Mouse (Mus musculus): ENCODE data around the gene Fbrsl1. TPM values are rescaled to one million over a fixed set of nuclear protein-coding genes. Genes with fewer than 3 reads are reported as not detected.

The Fbrsl1 gene
- polyA plus RNA-seq, 2 experiments = 20.8 to 49.8 TPM

GRCm38 (mm10) chr5:110392727-110393126 is 55.6 kb downstream of the Fbrsl1 start:
- H3K9ac ChIP-seq (ENCODE audit: low read depth, low read length, severe bottlenecking) = no peak overlapping the region
- no peak overlapping the region for H3K4me3 ChIP-seq (replicated peaks; ENCODE audit: low read length)
- TF ChIP-seq POLR2A (IDR thresholded peaks at IDR 0.05; ENCODE audit: borderline replicate concordance, extremely low read depth, insufficient read depth, insufficient read length) = no peak
- H3K27me3 ChIP-seq (ENCODE audit: control insufficient read depth, insufficient read depth, low read length) = no peaks in the 10 kb centered on the region
- no peak for ATAC-seq (ENCODE audit: low FRiP score, low read depth)
- no peak overlapping the region for H3K27ac ChIP-seq (replicated peaks; ENCODE audit: low read depth, low read length)
- DNase-seq (ENCODE audit: low spot score) = no peak
- no peaks in the 10 kb centered on the region for H3K9me3 ChIP-seq (ENCODE audit: control insufficient read depth, low read length)
- H3K4me2 ChIP-seq (replicated peaks; ENCODE audit: low read depth, low read length, severe bottlenecking) = no peak overlapping the region
- H3K36me3 ChIP-seq (ENCODE audit: control insufficient read depth, insufficient read depth, low read length) = peaks cover 4% of the 10 kb centered on the region; the same call in 1 of the 2 replicates
- 39% methylated on average over 5 of the region's 5 CpGs for WGBS
- 0 out of 2 replicates have a peak, but pooled peaks cover under 1% of the 10 kb centered on the region for H3K4me1 ChIP-seq (ENCODE audit: control insufficient read depth, insufficient read depth, low read length)

GRCm38 (mm10) chr5:110390631-110391030 is 57.7 kb downstream of the Fbrsl1 start:
- no peak overlapping the region for H3K27ac ChIP-seq (replicated peaks; ENCODE audit: low read depth, low read length)
- no peak overlapping the region for H3K4me2 ChIP-seq (replicated peaks; ENCODE audit: low read depth, low read length, severe bottlenecking)
- ATAC-seq (ENCODE audit: low FRiP score, low read depth) (no peak), DNase-seq (ENCODE audit: low spot score) (no peak)
- H3K4me3 ChIP-seq (replicated peaks; ENCODE audit: low read length) = no peak overlapping the region
- H3K9ac ChIP-seq (ENCODE audit: low read depth, low read length, severe bottlenecking) = no peak overlapping the region
- TF ChIP-seq POLR2A (IDR thresholded peaks at IDR 0.05; ENCODE audit: borderline replicate concordance, extremely low read depth, insufficient read depth, insufficient read length) = no peak
- WGBS = 80% methylated on average over 4 of the region's 4 CpGs
- H3K4me1 ChIP-seq (ENCODE audit: control insufficient read depth, insufficient read depth, low read length) = peaks cover 7% of the 10 kb centered on the region; the same call in 1 of the 2 replicates
- H3K36me3 ChIP-seq (ENCODE audit: control insufficient read depth, insufficient read depth, low read length) = peaks cover 3% of the 10 kb centered on the region; the same call in 1 of the 2 replicates
- H3K9me3 ChIP-seq (ENCODE audit: control insufficient read depth, low read length) = no peaks in the 10 kb centered on the region
- no peaks in the 10 kb centered on the region for H3K27me3 ChIP-seq (ENCODE audit: control insufficient read depth, insufficient read depth, low read length)

DNA sequence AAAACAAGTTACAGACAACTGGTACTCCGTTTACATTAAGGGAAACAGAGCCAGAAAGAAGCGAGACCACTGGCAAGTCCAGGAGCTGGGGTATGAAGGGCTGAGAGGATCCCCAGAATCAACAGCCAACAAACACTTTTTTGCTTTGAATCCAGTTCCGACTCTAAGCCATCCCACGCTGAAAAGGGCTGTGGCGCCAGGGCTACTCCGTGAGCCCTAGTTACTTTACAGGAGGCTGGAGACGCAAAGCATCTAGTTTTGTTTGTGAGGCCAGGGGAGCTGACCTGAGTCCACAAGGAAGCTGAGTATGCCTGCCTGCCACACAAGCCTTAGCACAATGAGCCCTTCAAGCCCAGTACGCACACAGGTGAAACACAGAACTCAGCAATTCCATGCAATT is 61.0 kb downstream of the Fbrsl1 start:
- H3K27me3 ChIP-seq (ENCODE audit: control insufficient read depth, insufficient read depth, low read length) = no peaks in the 10 kb centered on the region
- no peak overlapping the region for H3K27ac ChIP-seq (replicated peaks; ENCODE audit: low read depth, low read length)
- 11% methylated on average over 8 of the region's 8 CpGs for WGBS
- DNase-seq (ENCODE audit: low spot score) (no peak), ATAC-seq (ENCODE audit: low FRiP score, low read depth) (no peak)
- no peak for TF ChIP-seq POLR2A (IDR thresholded peaks at IDR 0.05; ENCODE audit: borderline replicate concordance, extremely low read depth, insufficient read depth, insufficient read length)
- peaks cover 16% of the 10 kb centered on the region for H3K4me1 ChIP-seq (ENCODE audit: control insufficient read depth, insufficient read depth, low read length)
- peak overlapping the region; percentile 70 for H3K9ac ChIP-seq (ENCODE audit: low read depth, low read length, severe bottlenecking)
- peak overlapping the region; percentile 66 for H3K4me2 ChIP-seq (replicated peaks; ENCODE audit: low read depth, low read length, severe bottlenecking)
- H3K36me3 ChIP-seq (ENCODE audit: control insufficient read depth, insufficient read depth, low read length) = peaks cover 4% of the 10 kb centered on the region; the same call in 1 of the 2 replicates
- H3K9me3 ChIP-seq (ENCODE audit: control insufficient read depth, low read length) = no peaks in the 10 kb centered on the region
- H3K4me3 ChIP-seq (replicated peaks; ENCODE audit: low read length) = peak overlapping the region; percentile 75

DNA sequence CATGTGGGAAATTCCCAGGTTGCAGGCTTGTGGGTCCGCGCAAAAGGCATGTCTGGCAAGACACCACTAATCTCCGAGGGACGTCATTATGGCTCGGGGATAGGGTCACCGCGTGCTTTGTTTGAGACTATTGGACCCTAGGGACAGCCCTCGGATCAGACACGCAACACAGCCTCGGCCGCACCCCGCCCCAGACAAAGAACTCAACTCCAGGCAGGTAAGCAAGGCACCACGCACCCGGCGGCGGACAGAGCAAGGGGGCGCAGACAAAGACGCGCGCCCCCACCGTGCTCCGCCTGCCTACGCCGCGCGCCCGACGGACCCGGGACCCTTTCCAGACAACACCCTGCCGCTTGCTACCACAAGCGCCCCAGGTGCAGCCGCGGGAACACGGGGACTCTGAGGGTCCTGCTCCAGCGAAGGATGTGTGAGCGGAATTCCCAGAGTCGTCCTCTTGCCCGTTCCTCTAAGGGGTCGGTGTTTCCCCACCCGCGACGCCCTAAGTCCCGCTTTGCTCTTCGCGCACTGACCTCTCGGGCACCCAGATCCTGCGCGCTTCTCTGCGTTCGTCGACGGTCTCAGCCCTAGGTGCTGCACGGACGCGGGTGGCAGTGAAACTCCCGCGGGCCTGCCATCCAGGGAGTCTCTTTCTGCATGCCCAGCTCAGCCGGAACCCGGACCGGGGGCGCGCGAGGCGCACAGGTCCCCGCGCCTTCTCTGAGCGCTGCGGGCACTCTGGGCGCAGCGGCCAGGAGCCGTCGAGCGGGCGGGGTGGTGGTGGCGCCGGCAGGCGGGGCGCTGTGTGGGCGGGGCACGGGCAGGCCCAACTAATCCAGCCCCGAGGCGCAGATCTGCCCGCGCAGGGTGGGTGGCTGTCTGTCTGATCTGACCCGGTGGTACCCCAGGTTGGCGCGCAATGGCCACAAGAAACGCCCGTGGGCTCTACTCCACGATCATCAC is 61.7 kb downstream of the Fbrsl1 start:
- peaks cover 4% of the 10 kb centered on the region; the same call in 1 of the 2 replicates for H3K36me3 ChIP-seq (ENCODE audit: control insufficient read depth, insufficient read depth, low read length)
- no peaks in the 10 kb centered on the region for H3K9me3 ChIP-seq (ENCODE audit: control insufficient read depth, low read length)
- H3K27me3 ChIP-seq (ENCODE audit: control insufficient read depth, insufficient read depth, low read length) = no peaks in the 10 kb centered on the region
- peak overlapping the region; percentile 66 for H3K4me2 ChIP-seq (replicated peaks; ENCODE audit: low read depth, low read length, severe bottlenecking)
- ATAC-seq (ENCODE audit: low FRiP score, low read depth) (peak; percentile 93), DNase-seq (ENCODE audit: low spot score) (peak; percentile 79)
- WGBS = 1% methylated on average over 82 of the region's 90 CpGs
- 0 out of 2 replicates have a peak overlapping the region, but pooled peaks have one; percentile 10 for H3K27ac ChIP-seq (replicated peaks; ENCODE audit: low read depth, low read length)
- H3K4me1 ChIP-seq (ENCODE audit: control insufficient read depth, insufficient read depth, low read length) = peaks cover 16% of the 10 kb centered on the region
- H3K4me3 ChIP-seq (replicated peaks; ENCODE audit: low read length) = peak overlapping the region; percentile 75
- TF ChIP-seq POLR2A (IDR thresholded peaks at IDR 0.05; ENCODE audit: borderline replicate concordance, extremely low read depth, insufficient read depth, insufficient read length) = peak; percentile 84; the same call in 1 of the 2 replicates
- H3K9ac ChIP-seq (ENCODE audit: low read depth, low read length, severe bottlenecking) = peak overlapping the region; percentile 70

DNA sequence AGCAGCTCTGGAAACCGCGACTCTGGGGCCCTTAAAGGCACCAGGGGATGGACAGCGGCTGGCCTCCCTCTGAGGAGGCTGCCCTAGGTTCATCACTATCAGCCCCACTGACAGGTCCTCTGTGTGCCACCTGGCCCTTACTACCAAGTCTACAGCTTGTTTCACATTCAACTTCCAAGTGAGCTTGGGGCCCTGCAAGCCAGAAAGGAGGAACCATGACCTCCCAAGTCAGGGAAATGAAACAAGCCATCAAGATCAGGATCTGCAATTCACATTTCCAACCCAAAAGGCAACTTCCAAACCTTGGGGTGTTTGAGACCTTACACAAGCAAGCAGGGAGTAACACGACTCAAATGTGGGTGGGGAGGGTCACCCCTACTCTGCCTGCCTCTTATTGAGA is 63.0 kb downstream of the Fbrsl1 start:
- Histone ChIP-seq H3K9me3 (ENCODE audit: control insufficient read depth, low read length) (no peaks in the 10 kb centered on the region), H3K4me3 (replicated peaks; ENCODE audit: low read length) (peak overlapping the region; percentile 75; the same call in 1 of the 2 replicates), H3K4me1 (ENCODE audit: control insufficient read depth, insufficient read depth, low read length) (peaks cover 16% of the 10 kb centered on the region), H3K4me2 (replicated peaks; ENCODE audit: low read depth, low read length, severe bottlenecking) (peak overlapping the region; percentile 66), H3K9ac (ENCODE audit: low read depth, low read length, severe bottlenecking) (no peak overlapping the region), H3K27ac (replicated peaks; ENCODE audit: low read depth, low read length) (no peak overlapping the region), H3K36me3 (ENCODE audit: control insufficient read depth, insufficient read depth, low read length) (peaks cover 4% of the 10 kb centered on the region; the same call in 1 of the 2 replicates), H3K27me3 (ENCODE audit: control insufficient read depth, insufficient read depth, low read length) (no peaks in the 10 kb centered on the region)
- no peak for DNase-seq (ENCODE audit: low spot score)
- no peak for ATAC-seq (ENCODE audit: low FRiP score, low read depth)
- WGBS = 69% methylated on average over 4 of the region's 4 CpGs
- no peak for TF ChIP-seq POLR2A (IDR thresholded peaks at IDR 0.05; ENCODE audit: borderline replicate concordance, extremely low read depth, insufficient read depth, insufficient read length)

Data from limb, embryonic 14.5 days (tissue).